Mouse (Mus musculus) cerebellum, adult 18-20 months (tissue): ENCODE data around the gene Gas6.

Experiments
- DNase-seq, 2 experiments: peaks; one replicate each; pipeline ENCODE4 v3.0.0; 2021

The Gas6 gene

DNA sequence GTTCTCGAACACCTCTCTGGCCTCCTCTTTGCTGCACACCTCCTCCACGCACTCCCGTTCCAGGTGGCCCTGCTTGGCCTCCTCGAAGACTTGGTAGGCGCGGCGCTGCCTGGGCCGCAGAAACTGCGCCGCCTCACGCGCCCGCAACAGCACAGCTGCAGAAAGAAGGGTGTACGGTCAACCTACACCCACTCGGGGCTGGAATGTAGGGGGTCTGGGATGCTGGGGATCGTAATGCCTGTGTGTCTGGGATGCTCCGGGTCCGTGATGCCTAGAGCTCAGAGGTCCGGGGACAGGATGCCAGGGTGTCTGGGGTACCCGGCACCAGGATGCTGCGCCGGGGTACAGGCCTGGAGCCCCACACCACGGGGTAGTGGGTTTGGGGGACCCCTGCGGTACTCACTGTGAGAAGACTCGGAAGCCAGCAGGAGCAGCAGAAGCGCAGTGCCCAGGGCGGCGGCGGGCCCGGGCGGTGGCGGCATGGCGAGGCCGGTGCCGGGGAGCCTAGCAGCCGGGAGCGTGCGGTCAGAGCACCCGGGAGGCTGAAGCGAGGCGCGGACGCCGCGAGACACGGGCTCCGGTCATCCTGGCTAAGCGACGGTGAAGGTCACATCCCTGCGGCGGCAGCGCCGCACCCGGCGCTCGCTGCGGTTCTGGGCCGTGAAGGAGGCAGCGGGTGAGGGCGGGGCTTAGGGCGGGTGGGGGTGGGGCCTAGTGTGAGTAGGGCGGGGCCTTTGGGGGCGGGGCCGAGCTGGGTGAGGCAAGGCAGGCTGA is at the start of gene Gas6:
Gene Gas6, minus strand, starts transcription at position 633 of the 774 bp plus-strand sequence.
- DNase-seq: peak; percentile 74 to 83

DNA sequence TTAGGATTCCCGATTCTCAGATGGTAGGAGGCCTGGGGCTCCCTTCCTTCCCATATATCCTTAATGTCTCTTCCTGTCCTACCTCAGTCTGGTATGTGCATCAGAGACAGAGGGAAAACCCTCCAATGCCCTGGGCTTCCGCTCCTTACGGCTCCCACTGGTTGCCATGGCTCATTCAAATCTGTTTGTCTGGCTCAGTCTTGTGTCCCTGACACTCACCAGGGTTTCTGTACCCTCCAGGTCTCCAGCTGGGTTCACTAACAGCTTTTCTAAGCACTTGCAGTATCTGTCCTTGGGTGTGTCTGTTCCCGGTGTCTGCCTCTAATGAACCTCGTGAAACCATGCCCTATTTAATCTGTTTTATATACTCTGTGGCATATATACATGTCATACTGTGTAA is 47.2 kb upstream of the Gas6 start:
- DNase-seq: no peak

DNA sequence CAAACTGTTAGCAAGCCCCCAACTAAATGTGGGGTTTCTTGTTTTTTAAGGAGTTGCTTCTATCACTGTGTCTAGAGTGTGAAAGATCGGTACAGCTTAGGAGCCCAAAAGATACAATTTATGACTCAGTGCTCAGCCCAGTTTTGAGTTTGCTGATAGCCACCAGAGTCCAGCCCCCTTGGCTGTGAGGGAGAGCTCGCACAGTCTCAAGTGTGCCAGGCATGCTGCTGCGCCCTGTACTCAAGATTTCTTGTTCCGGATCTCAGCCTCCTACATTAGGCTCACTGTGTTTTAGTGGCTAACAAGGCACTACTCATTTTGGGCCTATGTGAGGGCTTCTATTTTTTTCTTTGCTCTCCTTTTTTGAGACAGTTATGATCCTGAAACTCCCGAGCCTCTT is 45.8 kb upstream of the Gas6 start:
- DNase-seq: no peak

DNA sequence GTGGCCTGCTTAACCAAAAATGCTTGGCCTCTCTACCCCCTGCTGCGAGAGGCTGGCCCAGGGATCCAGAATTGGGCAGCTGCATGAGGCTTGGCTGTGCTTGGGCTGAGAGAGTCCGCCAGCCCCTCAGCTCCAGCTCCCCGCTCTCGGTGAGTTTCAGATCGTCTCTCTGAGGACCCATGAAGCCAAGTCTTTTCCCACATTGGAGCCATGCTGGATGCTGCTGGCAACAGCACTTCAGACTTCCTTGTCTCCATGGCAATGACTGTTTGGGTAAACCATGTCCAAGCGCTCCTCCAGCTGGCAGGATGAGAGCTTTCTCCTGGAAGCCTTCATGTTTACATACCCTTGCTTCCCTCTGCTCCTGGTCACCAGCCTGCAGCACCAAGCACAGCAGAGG is 44.5 kb upstream of the Gas6 start:
- DNase-seq: no peak

DNA sequence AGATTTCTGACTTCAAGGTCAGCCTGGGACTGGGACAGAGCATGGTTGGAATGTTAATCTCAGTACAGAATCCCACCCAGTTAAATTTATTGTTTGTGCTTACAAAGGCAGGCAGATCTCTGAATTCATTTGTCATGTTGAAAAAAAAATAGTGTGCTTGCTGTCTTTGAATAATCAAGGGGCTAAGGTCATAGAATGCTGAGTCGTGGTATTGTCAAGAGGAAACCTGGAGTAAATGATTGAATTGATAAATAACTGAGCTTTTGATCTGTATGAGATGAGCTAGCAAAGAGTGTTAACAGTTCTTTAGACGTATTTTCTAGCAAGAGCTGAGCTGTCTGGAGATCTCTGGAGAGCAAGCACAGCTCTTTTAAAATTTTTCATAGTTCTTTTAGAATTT is 42.8 kb upstream of the Gas6 start:
- DNase-seq: no peak

DNA sequence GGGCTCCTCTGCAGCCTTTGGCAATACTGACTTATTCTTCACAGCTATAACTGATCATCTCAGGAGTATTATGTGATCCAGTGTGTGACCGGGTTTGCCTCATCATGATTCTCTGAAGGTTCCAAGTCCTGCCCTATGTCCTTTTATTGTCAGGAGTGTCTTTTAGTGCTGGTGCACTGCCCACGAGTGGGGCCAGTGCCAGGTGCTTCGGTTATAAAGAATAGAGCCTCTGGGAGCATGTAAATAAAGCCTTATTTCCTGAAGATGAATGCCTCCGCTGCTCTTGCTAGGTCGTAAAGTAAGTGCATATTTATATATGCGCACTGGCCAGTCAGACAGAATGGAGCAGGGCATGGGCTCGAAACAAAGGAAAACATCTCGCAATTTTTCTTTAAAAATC is 38.8 kb upstream of the Gas6 start:
- no peak for DNase-seq

DNA sequence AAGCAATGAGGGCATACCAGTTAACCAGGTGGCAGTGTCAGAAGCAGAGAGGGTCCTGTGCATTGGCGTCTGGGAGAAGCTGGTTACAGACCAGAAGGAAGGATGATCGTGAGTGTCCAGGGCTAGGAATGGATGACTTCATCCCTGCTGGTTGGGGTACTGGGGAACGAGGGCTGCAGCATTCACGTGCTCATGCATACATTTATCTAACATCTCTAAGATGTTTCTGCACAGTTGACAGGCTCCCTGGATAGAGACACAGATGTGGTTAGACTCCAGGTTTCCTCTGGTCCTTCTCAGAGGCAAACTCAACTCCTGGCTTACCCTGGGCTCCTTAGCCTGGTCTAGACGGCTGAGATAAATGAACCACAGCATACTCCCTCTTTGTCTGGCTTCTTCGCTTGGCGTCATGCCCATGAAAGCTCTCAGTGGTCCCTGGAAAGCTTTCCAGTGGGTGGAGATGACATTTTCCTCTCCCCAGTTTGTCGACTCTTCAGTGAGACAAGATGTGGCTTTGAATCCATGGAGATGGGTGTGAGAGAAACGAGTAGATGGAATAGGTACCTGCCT is 37.4 kb upstream of the Gas6 start:
- DNase-seq: peak in 1 of 2 experiments; percentile 17

DNA sequence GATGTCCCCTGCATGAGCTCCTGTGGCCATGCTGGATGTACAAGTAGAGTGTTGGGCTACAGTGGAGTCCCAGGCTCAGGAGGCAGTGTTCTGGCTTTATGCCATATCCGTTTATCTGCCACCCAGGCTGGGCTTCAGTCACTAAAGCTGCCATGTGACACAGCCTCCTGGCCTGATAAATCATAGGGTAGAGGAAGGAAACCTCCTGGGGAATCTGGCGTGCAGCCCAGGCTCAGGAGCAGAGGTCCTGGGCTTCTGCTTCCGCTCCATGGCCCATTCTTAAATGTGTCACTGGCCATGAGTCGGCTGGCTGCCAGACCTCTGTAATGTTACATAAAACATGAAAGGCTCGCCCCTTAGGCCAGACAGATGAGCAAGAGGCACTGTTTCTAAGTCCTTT is 36.7 kb upstream of the Gas6 start:
- DNase-seq: peak; percentile 91

DNA sequence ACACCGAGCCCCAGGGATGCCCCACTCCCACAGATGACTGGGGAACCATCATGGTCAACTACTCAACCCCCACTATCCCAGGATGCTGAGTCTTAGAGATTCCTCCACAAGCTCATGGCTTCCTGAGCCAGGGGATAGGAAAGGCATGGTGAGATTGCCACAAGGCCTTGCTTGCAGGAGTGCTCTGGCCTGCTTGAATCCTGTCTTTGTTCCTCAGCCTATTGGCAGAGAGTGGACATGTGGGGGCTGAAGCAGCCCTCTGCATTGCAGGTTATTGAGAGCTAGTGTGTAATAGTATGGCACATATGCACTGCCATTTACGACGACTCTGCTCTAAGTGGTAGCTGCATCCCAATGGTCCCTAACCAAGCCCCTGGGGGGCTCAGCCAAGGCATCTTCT is 36.1 kb upstream of the Gas6 start:
- peak in 1 of 2 experiments; percentile 23 for DNase-seq

DNA sequence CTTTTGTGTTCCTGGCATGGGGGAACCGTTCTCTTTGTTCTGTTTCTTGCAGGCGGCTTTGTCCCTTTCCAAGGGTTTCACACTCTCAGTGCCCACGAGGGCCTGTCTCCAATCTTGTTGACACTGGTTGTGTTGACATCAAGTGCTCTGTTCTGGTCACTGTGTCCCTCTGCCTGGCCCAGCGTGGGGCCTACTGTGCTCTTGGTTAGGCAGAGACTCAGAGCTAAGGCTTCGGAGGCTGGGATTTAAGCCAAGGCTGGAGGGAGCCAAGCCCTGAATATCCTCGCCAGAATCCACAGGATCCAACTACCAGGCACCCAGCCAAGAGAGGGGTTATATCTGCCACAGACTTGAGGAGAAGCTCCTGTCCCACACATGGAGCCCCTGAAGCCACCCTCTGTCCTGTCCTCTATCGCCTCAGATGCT is 35.6 kb upstream of the Gas6 start:
- peak; percentile 87 to 90 for DNase-seq

DNA sequence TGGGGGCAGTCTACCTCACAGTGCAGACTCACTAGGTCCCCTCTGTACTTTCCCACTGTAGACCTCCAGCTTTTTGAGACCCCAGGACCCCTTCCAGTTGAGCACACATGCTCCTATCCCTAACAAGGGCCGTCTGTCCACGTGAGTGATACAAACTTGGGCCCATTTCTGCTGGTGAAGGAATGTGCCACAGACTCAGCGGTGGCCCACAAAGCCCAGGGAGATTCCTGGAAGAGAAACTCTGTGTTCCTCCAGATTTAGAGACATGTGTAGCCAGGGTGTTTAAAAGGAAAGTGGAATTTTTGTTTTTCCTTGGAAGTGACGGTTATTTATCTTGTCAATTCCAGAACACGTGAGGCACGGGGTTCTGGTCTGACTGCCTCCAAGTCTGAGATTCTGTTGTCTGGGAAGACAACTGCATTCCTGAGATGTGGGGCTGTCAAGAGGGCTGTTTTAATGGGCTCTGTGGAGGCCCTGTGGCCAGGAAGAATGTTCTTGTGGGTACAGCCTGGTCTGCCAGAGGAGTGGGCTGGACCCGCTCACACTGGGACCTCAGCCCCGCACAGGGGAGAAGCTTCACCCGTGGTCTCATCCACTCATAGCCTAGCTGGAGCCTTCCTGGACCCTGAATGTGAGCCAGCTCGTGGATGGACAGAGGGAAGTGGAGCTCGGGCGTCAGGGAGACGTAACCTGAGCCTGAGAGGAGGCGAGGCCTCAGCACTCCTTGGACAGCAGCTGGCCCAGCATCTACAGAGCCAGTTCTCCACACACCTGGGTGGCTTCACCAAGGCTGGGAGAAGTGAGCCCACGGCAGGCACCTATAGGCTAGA is 34.9 kb upstream of the Gas6 start:
- DNase-seq: no peak

DNA sequence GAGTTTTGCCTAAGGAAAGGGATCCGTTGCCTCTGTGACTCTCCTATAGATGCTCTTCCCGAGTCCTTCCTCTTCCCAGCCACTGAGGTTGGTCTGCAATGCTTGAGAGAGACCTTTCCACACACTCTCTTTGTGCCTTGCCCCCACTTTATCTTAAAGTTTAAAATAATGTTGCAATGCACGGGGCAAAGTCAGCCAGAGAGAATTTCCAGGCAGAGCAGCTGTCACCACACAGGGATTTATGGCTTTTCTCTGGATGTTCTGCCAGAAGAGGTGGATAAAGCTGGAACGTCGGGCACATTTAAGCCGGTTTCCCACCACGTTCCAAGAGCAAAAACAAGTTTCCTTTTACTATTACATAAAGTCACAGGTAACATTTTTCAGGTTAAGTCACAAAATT is 27.1 kb upstream of the Gas6 start:
- DNase-seq: no peak

DNA sequence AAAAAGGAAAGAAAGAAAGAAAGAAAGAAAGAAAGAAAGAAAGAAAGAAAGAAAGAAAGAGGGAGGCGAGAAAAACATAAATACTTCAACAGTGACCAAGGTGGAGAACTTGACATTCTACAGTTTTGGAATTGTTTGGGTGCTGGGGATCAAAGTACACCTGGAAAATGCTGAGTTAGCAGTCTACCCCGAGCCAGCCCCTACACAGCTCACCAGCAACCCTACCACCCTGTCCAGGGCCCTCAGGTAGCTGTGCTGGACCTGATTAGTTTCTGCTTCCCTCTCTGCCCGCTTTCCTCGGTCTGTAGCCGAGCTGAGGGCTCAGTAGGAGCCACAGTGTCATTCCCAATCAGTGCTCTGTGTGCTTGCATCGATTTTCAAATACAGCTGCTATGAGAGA is 26.1 kb upstream of the Gas6 start:
- no peak for DNase-seq

DNA sequence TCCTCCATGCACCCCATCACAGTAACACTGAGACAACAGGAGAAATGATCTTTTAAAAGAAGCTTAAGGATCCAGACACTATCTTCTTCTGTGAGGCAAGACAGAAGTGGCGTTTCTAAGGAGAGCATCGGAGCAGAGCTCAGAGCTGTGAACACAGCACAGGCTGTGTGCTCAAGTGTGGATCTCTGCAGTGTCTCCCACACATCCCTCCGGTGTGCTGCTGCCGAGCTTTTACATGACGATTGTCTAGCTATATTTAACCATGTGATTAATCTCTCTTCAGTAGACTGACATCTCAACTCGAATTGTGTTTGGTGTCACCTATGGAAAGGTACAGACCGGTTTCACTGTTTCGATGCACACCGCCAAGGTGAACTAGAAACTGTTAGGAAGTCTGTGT is 25.2 kb upstream of the Gas6 start:
- no peak for DNase-seq

DNA sequence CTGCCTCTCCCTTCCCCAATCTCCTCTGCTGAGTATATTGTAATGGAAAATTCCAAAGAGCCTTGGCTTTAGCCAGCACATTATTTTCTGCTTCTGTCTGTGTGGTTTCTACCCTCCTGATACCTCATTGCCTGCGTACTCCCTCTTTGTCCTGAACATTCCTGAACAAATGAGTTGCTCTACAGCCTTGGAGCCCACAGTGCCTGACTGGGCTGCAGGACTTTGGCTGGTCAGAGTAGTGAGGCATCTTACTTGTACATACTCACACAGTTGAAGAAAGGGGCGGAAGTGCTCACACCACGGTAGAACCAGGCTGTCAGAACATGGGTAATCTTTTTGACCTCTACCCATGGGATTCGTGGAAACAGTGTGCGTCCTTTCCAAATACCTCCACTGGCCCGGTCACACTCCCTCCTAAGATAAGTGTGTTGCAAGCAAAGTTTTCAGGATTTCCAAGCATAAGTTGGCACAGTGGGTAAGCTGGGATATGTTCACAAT is 23.0 kb upstream of the Gas6 start:
- no peak for DNase-seq

DNA sequence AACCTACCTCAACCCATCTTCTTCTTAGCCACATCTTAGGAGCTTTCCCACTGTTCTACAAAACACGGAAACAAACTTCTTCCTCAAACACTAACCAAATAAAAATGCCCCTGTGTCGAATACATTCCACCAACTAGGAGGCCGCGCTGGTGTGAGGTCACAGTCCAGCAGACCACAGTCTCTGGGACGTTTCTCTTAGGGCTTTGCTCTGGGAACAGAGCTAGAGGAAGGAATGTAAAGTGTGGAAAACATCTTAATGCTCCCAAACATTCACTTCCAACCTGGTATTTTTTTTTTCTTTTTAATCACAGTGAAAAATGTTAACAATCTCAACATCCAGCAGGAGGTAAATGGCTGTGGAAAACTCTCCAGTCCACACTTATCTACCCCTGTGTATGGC is 22.4 kb upstream of the Gas6 start:
- no peak for DNase-seq

DNA sequence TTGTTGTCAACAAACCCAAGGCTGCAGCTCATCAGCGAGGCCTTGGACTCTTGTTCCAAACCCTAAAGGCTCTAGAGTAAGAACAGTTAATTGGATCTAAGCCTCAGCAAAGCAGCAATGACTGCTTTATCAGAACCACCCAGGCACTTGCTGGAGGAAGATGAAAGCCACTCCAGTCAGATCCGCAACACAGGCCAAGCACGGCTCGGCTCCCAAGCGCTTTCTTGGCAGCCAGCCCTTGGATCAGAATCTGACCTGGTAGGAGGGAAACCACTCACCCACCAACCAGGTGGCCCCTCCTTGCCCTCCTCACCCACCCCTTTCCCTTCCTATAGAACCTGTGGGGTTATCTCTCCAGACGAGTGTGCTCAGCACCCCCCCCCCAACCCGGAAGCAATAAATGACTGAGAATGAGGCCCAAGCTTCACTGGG is 21.7 kb upstream of the Gas6 start:
- peak; percentile 58 to 60 for DNase-seq

DNA sequence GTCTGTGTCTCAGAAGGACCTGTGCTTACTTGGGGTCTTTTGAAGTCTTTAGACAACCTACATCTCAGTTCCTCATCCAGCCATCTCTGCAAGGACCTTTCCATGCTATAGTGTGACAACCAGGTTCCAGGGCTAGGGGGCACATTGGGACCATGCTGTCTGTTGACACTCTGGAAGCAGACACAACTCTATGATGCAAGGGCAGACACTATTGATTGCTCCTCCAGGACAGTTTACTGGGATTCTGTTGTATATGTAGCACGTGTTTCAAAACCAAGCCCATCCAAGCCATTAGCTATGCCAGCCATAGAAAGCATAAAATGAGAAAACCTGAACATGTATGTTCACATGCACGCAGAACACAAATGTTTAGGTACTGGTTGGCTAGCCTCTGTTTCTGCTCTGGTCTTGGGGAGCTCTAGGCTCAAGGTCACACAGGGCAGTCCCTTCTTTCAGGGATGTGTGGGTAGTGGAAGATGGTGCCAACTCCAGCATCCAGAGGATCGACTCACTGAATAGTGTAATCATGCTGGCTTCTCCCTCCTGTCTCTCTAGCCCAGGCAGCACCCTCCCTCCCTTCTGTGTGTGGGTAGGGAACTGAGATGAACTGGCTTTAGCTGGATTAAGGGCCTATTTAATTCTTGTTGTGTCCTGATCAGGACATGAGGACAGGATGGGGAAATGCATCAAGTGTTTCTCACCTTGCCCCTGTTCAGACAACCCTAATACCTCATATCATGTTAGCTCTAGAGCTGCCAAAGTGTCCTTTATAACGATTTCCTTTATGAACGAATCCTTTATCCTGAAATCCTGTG is 19.5 kb upstream of the Gas6 start:
- no peak for DNase-seq

DNA sequence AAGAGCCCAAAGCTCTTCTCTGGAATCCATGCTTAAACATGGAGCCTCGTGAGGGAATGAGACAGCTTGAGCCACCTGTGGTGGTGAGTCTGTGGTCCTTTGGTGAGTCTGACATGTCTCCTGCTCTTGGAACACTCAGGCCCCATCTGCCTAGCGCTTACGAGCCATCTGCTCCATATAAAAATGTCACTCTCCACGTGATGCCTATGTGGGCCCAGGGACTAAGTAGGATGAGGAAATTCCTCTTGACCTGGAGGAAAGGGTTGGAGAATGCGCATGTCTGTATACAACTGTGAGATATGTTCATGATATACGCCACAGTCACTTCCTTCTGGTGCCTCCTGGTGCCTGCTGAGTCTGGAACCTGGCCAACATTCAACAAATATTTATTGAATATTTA is 18.4 kb upstream of the Gas6 start:
- DNase-seq: peak; percentile 82 to 84

DNA sequence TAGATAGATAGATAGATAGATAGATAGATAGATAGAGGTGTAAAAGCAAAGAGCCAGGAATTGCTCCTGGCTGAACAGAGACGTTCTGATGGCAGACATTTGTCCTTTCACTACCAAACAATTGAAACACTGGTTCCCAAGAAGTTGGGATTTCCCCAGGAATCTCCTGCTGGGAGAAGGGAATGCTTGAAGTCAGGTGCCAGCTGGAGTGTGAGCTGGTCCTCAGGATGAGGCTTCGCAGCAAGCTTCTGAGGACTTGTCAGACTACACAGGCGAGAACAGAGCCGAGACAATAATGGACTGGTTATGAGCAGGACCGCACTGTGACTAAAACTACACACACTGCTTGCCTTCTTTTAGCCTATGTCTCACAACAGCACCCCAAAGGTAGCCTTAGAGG is 17.7 kb upstream of the Gas6 start:
- peak; percentile 67 to 70 for DNase-seq

DNA sequence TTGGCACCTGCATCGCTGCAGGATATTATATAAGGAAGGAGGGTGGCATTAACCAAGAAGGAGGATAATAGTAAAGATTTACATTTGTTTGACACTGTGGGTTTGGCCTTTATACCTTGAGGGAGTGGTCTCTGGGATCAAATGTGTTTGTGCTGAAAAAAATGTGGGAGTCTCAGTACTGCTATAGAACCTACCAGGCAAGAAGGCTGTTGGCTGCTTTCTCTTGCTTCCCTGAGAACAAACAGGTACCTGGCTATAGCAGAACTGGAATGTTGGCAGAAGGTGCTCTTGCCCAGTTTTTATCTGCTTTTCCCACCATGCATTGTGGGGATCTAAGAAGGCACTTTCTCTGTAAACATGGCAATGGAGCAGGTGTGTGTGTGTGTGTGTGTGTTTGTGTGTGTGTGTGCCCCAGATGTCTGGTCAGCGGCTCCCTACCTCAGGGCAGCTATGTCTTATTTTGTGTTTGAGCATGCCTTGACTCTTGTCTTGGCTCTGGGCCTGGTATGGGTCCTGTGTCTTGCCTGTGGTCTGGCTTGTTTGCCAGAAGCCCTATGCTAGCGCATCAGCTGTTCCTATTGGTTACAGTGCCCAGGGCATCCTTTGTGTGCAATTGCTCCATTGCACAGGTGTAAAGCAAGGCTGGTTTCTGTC is 13.1 kb upstream of the Gas6 start:
- DNase-seq: no peak

DNA sequence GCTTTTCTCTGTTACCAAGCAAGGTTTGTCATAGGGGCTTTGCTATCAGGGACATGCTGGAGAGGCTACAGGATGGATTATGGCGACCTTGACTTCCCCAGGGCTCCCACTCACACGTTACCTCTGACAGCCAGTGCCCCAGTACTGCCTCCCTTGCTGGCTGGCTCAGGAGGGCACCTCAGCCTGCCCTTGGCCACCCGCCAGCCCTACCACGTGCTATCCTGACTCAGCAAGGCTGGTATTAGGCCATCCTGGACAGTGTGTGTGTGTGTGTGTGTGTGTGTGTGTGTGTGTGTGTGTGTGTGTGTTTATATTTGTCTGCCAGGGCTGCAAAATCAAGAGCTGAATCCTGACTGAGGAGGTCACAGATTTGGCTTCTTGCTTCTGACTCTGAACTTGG is 12.6 kb upstream of the Gas6 start:
- DNase-seq: peak in 1 of 2 experiments; percentile 46
